Mouse (Mus musculus) heart, adult 2 months (tissue): ENCODE measurements around the gene Rnft2.

Source experiments
- CTCF ChIP-seq: fragments of 200-600 bp; IDR thresholded peaks from 2 replicates; pipeline ENCODE4 v1.8.1; 2022; ENCODE audit warnings: antibody characterized with exemption, mild to moderate bottlenecking, moderate library complexity
- POLR2A ChIP-seq: fragments of 200-500 bp; IDR thresholded peaks from 2 replicates; pipeline ENCODE4 v1.6.1; 2011; ENCODE audit warnings: mild to moderate bottlenecking, low read depth, low read length, control low read depth; ENCODE audit not compliant: insufficient read depth

GRCm38 (mm10) chr5:118167561-118167995 lies 77.3 kb downstream of the Rnft2 start:
- no peak for TF ChIP-seq POLR2A
- TF ChIP-seq CTCF: no peak
